Mouse (Mus musculus) bone marrow macrophage, adult 2 months (primary cell): Measurements from ENCODE around the gene Gm45140.

Experiments used
- CTCF ChIP-seq: IDR thresholded peaks from 2 replicates; pipeline ENCODE4 v1.5.1; 2012; ENCODE audit warnings: low read depth, mild to moderate bottlenecking, low read length, moderate library complexity
- POLR2A ChIP-seq: IDR thresholded peaks from 2 replicates; pipeline ENCODE4 v1.6.1; 2012; ENCODE audit warnings: mild to moderate bottlenecking, low read depth, low read length, borderline replicate concordance

DNA sequence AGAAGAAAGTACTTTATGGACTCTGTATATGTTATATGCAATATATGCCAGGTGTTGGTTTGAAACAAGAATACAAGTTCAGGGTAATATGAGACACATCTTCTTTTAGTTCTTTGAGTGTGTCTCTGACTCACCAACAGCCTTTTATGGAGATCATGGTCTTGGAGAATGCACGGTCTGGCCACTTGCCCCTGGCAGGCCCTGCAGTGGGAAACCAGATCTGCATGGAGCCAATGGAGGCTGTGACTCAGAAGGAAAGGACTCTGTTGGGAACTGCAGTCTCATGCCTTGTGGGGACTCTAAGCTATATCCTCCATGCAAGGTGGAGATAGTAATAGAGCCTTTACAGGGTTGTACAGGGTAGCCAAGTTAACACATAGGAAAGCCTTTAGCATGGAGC lies 39.5 kb upstream of the Gm45140 start:
- TF ChIP-seq CTCF, result no peak
- no peak for TF ChIP-seq POLR2A
